22 mouse cellular contexts compared by ENCODE assay signal in the genomic region with DNA sequence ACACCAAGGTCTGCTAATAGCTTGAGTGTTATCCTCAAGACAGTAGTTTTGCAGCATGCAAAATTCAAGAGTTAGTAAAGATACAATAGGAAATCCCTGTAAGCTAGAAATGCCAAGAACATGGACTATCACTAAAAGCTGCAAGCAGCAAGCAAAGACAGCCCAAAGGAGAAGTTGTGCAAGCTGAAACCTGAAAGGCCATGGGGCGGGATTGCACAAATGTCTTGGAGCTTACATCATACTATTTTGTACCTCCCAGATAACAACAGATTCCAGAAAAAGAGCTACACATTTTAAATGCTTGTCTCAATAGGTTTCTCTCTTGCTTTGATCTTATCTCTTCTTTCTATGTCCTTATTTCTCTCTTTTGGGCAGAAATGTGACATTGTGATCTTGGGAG.
DNase-seq lines count a peak whose midpoint lies in the region; ATAC-seq lines count a peak whose summit lies in the region.
"Had no signal": no experiment of that assay in that cellular context is flagged by ENCODE, and none has a peak within 500 bp of the region (broad histone marks: within the 10 kb centered on the region; RNA-seq: fewer than 3 reads in every experiment).

No protein-coding gene starts in this region.

- H3K9ac ChIP-seq in embryonic facial prominence, embryonic 14.5 days (ENCODE audit: low read depth, low read length): no peak overlapping the region
- no peak overlapping the region for H3K9ac ChIP-seq in limb, embryonic 15.5 days
- H3K9ac ChIP-seq in midbrain, embryonic 15.5 days: no peak overlapping the region
- H3K9ac ChIP-seq: limb, embryonic 13.5 days; lung, embryonic 15.5 days; midbrain, embryonic 12.5 days; neural tube, embryonic 12.5 days had no signal

- no peaks in the 10 kb centered on the region for H3K27me3 ChIP-seq in embryonic facial prominence, embryonic 14.5 days (replicated peaks; ENCODE audit: control insufficient read depth, insufficient read depth, low read length)
- no peaks in the 10 kb centered on the region for H3K27me3 ChIP-seq in embryonic facial prominence, embryonic 10.5 days (replicated peaks; ENCODE audit: low read depth, poor library complexity, severe bottlenecking)
- H3K27me3 ChIP-seq in limb, embryonic 15.5 days: no peaks in the 10 kb centered on the region
- H3K27me3 ChIP-seq in midbrain, embryonic 15.5 days (replicated peaks): no peaks in the 10 kb centered on the region
- H3K27me3 ChIP-seq: limb, embryonic 13.5 days; lung, embryonic 15.5 days; midbrain, embryonic 12.5 days; neural tube, embryonic 12.5 days had no signal

- no peaks in the 10 kb centered on the region for H3K4me1 ChIP-seq in embryonic facial prominence, embryonic 14.5 days (ENCODE audit: control insufficient read depth, insufficient read depth, low read length)
- H3K4me1 ChIP-seq in embryonic facial prominence, embryonic 10.5 days: no peaks in the 10 kb centered on the region
- no peaks in the 10 kb centered on the region for H3K4me1 ChIP-seq in limb, embryonic 15.5 days
- H3K4me1 ChIP-seq in midbrain, embryonic 15.5 days: no peaks in the 10 kb centered on the region
- H3K4me1 ChIP-seq: forebrain, embryonic 10.5 days; limb, embryonic 13.5 days; lung, embryonic 15.5 days; midbrain, embryonic 12.5 days; neural tube, embryonic 12.5 days had no signal

- peaks cover 42% of the 10 kb centered on the region for H3K36me3 ChIP-seq in embryonic facial prominence, embryonic 14.5 days (ENCODE audit: control insufficient read depth, insufficient read depth, low read length)
- peaks cover 60% of the 10 kb centered on the region for H3K36me3 ChIP-seq in embryonic facial prominence, embryonic 10.5 days (replicated peaks)
- H3K36me3 ChIP-seq in limb, embryonic 15.5 days: peaks cover 14% of the 10 kb centered on the region
- H3K36me3 ChIP-seq in midbrain, embryonic 15.5 days (replicated peaks): no peaks in the 10 kb centered on the region; the same call in 1 of the 2 replicates
- H3K36me3 ChIP-seq: G1E; lung, embryonic 15.5 days had no signal

- peak; percentile 26 for DNase-seq in embryonic facial prominence, embryonic 14.5 days (ENCODE audit: low spot score)
- no peak for DNase-seq in embryonic facial prominence, embryonic 10.5 days (ENCODE audit: low spot score)
- peak; percentile 87 for DNase-seq in 3T3-L1 (ENCODE audit: low read depth, low spot score)
- DNase-seq in adipocyte (ENCODE audit: low spot score): peak; percentile 74
- no peak for DNase-seq in left cerebral cortex, postnatal 36 days (ENCODE audit: low spot score in 2 of 2)
- no peak for DNase-seq in heart, postnatal 4 days
- DNase-seq: cerebellum, postnatal 14 days; gastrocnemius, postnatal 25 days; kidney, adult 8-10 months; right cerebral cortex, postnatal 14 days; thymus, postnatal 36 days had no signal

- no peak for ATAC-seq in embryonic facial prominence, embryonic 14.5 days (ENCODE audit: low read depth)
- ATAC-seq in limb, embryonic 15.5 days (ENCODE audit: insufficient number of reproducible peaks, low FRiP score, low TSS enrichment, low read depth): no peak
- no peak for ATAC-seq in midbrain, embryonic 15.5 days (replicated peaks)
- ATAC-seq: activated CD4-positive, CD25-positive, alpha-beta regulatory T cell, adult 4 months; hindbrain, postnatal 0 days had no signal

- no peak overlapping the region for H3K27ac ChIP-seq in embryonic facial prominence, embryonic 14.5 days (replicated peaks; ENCODE audit: low read depth, low read length)
- no peak overlapping the region for H3K27ac ChIP-seq in embryonic facial prominence, embryonic 10.5 days (replicated peaks)
- 0 out of 2 replicates have a peak overlapping the region, but pooled peaks have one; percentile 33 for H3K27ac ChIP-seq in limb, embryonic 15.5 days
- H3K27ac ChIP-seq in midbrain, embryonic 15.5 days: no peak overlapping the region
- H3K27ac ChIP-seq: forebrain, embryonic 10.5 days; hindbrain, postnatal 0 days; limb, embryonic 13.5 days; lung, embryonic 15.5 days; midbrain, embryonic 12.5 days; neural tube, embryonic 12.5 days had no signal

- WGBS in embryonic facial prominence, embryonic 14.5 days: 63% methylated on average over 1 of the region's 1 CpGs
- 82% methylated on average over 1 of the region's 1 CpGs for WGBS in embryonic facial prominence, embryonic 10.5 days
- WGBS in limb, embryonic 15.5 days: 65% methylated on average over 1 of the region's 1 CpGs
- 95% methylated on average over 1 of the region's 1 CpGs for WGBS in midbrain, embryonic 15.5 days

- no peak overlapping the region for H3K4me2 ChIP-seq in embryonic facial prominence, embryonic 14.5 days (ENCODE audit: low read depth, low read length)
- H3K4me2 ChIP-seq in limb, embryonic 15.5 days: no peak overlapping the region
- no peak overlapping the region for H3K4me2 ChIP-seq in midbrain, embryonic 15.5 days
- H3K4me2 ChIP-seq: heart, embryonic 11.5 days; limb, embryonic 13.5 days; lung, embryonic 15.5 days; midbrain, embryonic 12.5 days; neural tube, embryonic 12.5 days had no signal

- H3K9me3 ChIP-seq in embryonic facial prominence, embryonic 14.5 days (ENCODE audit: control insufficient read depth, low read length): no peaks in the 10 kb centered on the region
- H3K9me3 ChIP-seq in embryonic facial prominence, embryonic 10.5 days: no peaks in the 10 kb centered on the region
- no peaks in the 10 kb centered on the region for H3K9me3 ChIP-seq in limb, embryonic 15.5 days
- no peaks in the 10 kb centered on the region for H3K9me3 ChIP-seq in midbrain, embryonic 15.5 days
- H3K9me3 ChIP-seq: forebrain, embryonic 10.5 days; G1E; limb, embryonic 13.5 days; lung, embryonic 15.5 days; midbrain, embryonic 12.5 days; neural tube, embryonic 12.5 days had no signal

- intact Hi-C loops in left cerebral cortex, postnatal 36 days (cut with DNase I): no loop called here

- no peak overlapping the region for H3K4me3 ChIP-seq in embryonic facial prominence, embryonic 14.5 days (ENCODE audit: low read depth, low read length)
- no peak overlapping the region for H3K4me3 ChIP-seq in embryonic facial prominence, embryonic 10.5 days
- H3K4me3 ChIP-seq in limb, embryonic 15.5 days: no peak overlapping the region
- H3K4me3 ChIP-seq in midbrain, embryonic 15.5 days: no peak overlapping the region
- H3K4me3 ChIP-seq: forebrain, embryonic 10.5 days; limb, embryonic 13.5 days; lung, embryonic 15.5 days; midbrain, embryonic 12.5 days; neural tube, embryonic 12.5 days had no signal

Comparison
In these comparisons a context has a peak if more than half of its experiments do, and no peak if none do; other contexts are left out.
1. DNase-seq: peak in embryonic facial prominence, embryonic 14.5 days (single experiment), 3T3-L1 (single experiment) and adipocyte (single experiment); none in embryonic facial prominence, embryonic 10.5 days (single experiment), left cerebral cortex, postnatal 36 days (0 of 2) and heart, postnatal 4 days (single experiment).